Mouse (Mus musculus) activated CD4-positive, CD25-positive, alpha-beta regulatory T cell, adult 9 weeks (primary cell): ENCODE results near the gene Tpbpa. TPM values are rescaled to one million over a fixed set of nuclear protein-coding genes. Genes with fewer than 3 reads are reported as not detected.

ENCODE experiments used
- polyA plus RNA-seq: library from polyadenylated mRNA; unstranded; fragments of 100-300 nt; shearing (Covaris generic); gene quantifications from one replicate; pipeline ENCODE4 v1.2.1, GENCODE M21; 2017

The Tpbpa gene
- not detected for polyA plus RNA-seq

DNA sequence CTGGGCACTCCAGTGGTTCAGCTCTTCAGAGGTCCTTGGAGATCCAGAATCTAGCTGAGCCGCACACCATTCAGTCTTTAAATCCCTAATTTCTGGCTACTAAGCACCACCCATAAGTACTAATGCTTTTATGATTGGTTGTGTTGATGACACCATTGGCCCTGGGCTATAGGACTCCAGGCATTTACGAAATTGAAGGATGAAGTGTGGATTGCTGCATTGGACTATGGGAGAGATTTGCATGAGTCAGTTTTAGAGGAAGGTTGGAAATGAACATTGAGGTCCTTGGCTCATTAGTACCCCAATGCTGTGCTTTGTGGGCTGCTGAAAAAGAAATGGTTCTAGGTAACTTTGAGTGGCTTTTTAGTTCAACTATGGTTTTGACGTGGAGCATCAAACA, at the start of gene Tpbpa:
TSS of gene Tpbpa (minus strand) at position 101 of the 400 bp plus-strand sequence.

DNA sequence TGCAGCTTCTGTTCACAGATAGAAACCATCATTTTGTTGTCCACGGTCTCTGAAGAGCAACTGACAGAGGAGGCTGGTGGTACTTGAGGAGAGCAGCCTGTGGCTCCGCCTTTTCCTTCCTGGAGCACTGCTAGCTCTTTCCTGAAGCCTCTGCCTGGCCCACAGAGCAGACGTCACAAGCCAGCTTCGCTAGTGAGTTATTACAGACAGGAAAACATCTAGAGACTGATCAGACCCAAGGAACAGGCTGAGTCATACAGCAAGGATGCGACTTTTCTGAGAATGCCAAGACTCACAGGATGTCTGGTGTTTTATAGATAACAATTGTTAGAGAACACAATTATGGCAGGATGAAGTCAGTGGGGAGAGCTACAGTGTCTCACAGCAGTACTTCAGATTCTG, 5.3 kb downstream of the Tpbpa start, which contains the start of the genes Gm49391 and Ctla2a:
TSS of gene Gm49391 (minus strand) at position 72 of the 402 bp plus-strand sequence.
TSS of gene Ctla2a (minus strand) at position 126 of the 402 bp plus-strand sequence.

DNA sequence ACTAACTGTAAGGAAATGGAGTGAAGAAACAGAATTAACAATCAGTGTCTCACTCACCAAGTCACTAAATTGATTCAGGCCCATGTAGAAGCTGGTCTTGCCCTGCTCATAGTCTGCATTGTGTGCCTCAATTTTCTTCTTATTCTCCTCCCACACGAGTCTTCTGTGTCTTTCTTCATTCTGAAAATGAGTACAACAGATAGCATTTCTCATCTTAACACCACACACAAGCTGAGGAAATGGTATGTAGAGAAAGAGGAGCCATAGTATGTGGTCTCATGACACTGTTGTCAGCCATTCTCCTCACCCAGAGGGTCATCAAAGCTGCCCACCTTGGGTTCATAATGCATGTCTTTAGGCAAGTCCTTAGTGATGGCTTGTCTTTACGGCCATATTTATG, 6.3 kb downstream of the Tpbpa start, which contains the start of gene Gm49393:
TSS of gene Gm49393 (minus strand) at position 101 of the 400 bp plus-strand sequence.

DNA sequence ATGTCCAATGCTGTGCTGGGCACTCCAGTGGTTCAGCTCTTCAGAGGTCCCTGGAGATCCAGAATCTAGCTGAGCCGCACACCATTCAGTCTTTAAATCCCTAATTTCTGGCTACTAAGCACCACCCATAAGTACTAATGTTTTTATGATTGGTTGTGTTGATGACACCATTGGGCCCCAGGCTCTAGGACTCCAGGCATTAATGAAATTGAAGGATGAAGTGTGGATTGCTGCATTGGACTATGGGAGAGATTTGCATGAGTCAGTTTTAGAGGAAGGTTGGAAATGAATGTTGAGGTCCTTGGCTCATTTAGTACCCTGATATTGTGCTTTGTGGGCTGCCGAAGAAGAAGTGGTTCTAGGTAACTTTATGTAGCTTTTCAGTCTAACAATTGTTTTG, 37.0 kb downstream of the Tpbpa start, which contains the start of gene Tpbpb:
TSS of gene Tpbpb (minus strand) at position 101 of the 400 bp plus-strand sequence.

DNA sequence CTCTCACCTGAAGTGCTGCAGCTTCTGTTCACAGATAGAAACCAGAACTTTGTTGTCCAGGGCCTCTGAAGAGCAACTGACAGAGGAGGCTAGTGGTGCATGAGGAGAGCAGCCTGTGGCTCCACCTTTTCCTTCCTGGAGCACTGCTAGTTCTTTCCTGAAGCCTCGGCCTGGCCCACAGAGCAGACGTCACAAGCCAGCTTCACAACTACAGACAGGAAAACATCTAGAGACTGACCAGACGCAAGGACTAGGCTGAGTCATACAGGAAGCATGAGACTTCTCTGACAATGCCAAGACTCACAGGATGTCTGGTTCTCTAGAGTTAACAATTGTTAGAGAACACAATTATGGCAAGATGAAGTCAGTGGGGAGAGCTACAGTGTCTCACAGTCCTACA, 44.5 kb downstream of the Tpbpa start, which contains the start of gene Ctla2b:
TSS of gene Ctla2b (minus strand) at position 120 of the 400 bp plus-strand sequence.

DNA sequence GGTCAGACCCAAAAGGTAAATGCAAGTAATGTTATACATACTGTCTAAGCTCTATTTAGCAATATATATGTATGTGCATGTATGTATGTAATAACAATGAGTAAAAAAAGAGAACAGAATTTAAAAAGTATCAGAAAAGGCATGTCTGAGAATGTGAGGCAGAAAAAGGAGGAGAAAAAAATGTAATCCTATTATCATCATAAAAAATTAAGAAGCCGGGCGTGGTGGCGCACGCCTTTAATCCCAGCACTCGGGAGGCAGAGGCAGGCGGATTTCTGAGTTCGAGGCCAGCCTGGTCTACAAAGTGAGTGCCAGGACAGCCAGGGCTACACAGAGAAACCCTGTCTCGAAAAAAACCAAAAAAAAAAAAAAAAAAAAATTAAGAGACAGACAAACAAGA, 45.0 kb downstream of the Tpbpa start, which contains the start of gene Gm49392:
TSS of gene Gm49392 (minus strand) at position 101 of the 400 bp plus-strand sequence.

Other genes with a start within 250 kb of the Tpbpa start
- gene BC051665, start 155.6 kb downstream of the Tpbpa start, polyA plus RNA-seq = not detected
- not detected for gene Ctsll3, start 139.1 kb downstream of the Tpbpa start, polyA plus RNA-seq
- gene 4930486L24Rik, start 77.5 kb downstream of the Tpbpa start, polyA plus RNA-seq = 1.3 TPM
- gene Gm49392, start 45.1 kb downstream of the Tpbpa start, polyA plus RNA-seq = 0.68 TPM
- gene Ctla2b, start 44.5 kb downstream of the Tpbpa start, polyA plus RNA-seq = 3.6 TPM
- not detected for gene Tpbpb, start 37.1 kb downstream of the Tpbpa start, polyA plus RNA-seq
- gene Gm49393, start 6.4 kb downstream of the Tpbpa start, polyA plus RNA-seq = not detected
- not detected for gene Gm49391, start 5.4 kb downstream of the Tpbpa start, polyA plus RNA-seq
- 37.0 TPM for gene Ctla2a, start 5.4 kb downstream of the Tpbpa start, polyA plus RNA-seq
- gene Ctsj, start 64.0 kb upstream of the Tpbpa start, polyA plus RNA-seq = not detected
- not detected for gene Ctsq, start 98.6 kb upstream of the Tpbpa start, polyA plus RNA-seq
- not detected for gene Ctsr, start 222.3 kb upstream of the Tpbpa start, polyA plus RNA-seq